Mouse (Mus musculus): ENCODE measurements at regions not wholly inside any gene's neighbourhood (a gene's known extent, or its start where the extent isn't known, plus 50 kb on each side); places are given as distances from the start of the nearest gene placed in this dataset.
A peak's percentile ranks its signal among the peaks of the same experiment; 100 is the strongest.

- TF ChIP-seq CTCF (IDR thresholded peaks at IDR 0.05) = peak; percentile 71
- no peak for TF ChIP-seq EP300 (IDR thresholded peaks at IDR 0.05)
These were observed 70.5 kb downstream of the Mterf1b start for GRCm38 (mm10) chr5:4262666-4263065.

Measured in lung, postnatal 0 days (tissue).